Mouse (Mus musculus): ENCODE data around the gene Hoxb7.

Gene Hoxb7

DNA sequence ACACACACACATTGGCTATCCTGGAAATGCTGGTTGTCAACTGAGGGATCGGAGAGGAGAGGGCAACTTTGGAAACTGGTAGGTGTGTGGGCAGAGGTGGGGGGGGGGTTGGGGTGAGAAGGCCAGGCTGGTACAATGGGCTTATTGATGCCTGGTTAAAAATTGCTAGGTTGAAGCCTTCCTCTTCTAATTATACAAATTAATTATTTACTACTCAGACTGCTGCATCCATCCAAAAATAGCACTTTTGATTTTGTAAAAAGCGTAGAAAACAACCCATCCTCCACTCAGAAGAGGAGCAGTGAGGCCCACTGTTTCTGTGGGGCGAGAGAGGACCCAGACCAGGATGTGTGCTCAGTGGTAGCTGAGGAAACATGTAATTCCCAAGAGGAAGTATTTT lies 48.6 kb downstream of the Hoxb7 start:
- no peak for DNase-seq (ENCODE audit: low spot score)

DNA sequence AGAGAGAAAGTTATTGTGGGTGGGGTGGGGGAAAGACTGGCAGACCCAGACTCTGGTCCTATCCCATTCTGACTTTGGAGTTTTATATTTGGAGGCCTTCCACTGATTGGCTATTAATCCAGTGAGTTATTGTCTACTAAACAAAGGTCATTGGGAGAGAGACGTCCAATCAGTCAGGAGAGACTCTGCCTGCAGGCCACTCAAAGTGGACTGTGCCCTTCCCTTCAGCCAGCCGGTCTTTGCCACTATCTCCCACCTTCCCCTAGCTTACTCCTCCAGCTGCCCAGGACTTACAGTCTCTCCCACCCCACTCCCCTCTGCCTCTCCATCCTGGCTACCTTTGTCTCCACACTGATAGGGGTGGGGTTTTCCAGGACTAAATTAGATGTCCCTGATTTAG lies 50.2 kb downstream of the Hoxb7 start:
- no peak for DNase-seq (ENCODE audit: low spot score)

DNA sequence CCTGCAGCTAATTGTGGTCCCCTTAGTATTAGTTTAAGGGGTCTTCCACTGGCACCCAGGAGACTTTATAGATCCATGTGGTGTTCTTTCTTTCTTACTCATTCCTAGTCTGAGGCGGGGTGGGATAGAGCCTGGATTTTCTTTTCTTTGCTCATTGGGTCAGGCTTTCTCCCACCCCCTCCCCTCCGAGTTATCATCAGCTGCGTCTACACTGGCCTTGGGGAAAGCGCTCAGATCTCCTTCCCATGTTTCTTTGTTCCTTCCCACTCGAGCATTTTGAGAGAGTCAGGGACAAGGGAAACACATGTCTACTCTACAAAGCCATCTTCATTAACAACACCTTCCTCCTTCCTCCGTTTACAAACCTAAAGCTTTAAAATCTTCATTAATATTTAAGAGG lies 50.6 kb downstream of the Hoxb7 start:
- no peak for DNase-seq (ENCODE audit: low spot score)

DNA sequence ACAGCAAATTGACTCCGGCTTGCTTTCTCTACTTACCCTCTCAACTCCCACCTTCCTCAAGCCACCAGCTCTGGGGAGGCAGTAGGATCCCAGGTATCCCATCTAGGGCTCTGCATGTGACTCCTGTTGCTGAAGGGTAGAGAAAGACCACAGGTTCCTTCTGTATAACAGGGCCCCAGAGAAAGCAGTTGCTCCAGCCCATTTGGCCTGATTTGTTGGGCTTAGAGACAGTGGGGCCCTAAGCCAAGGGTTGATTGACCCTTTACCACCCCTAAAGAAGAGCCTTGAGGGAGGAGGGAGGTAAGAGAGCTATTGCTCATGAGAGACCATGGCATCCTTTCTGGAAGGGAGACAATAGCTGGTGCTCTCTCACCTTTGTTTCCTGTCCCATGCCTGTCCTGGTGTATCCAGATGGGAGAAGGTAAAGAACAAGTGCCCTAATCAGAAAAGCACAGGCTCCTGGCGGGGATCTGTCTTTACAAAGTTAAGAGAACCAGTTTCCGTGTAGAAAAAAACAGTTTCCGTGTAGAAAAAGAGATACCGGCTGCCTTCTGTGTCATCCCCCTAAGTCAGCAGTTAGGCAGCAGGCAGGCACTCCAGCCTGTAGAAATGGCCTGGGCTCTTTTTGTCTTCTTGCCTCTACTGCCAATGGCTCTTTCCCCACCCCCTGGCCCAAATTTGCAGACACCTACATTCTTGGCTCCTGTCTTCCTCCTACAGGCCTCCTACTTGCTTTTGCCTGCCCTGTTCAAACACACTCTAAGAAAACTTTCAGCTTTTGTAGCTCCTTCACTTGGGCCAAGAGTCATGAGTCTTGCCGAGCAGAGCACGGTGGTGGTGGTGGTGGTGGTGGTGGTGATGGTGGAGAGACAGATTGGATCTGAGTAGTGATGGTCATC lies 52.8 kb downstream of the Hoxb7 start:
- DNase-seq (ENCODE audit: low spot score) = no peak
